Mouse (Mus musculus) heart, embryonic 10.5 days (tissue): ENCODE results near the gene Herc4. TPM values are rescaled to one million over a fixed set of nuclear protein-coding genes. Genes with fewer than 3 reads are reported as not detected.
A peak's percentile ranks its signal among the peaks of the same experiment; 100 is the strongest.

Experiments
- DNase-seq: peaks from one replicate; pipeline ENCODE4 v3.0.0-alpha.2; 2017; ENCODE audit warnings: low spot score
- H3K27ac ChIP-seq: fragments of 300-500 bp; sonication (generic); 2 replicates; pipeline ENCODE4 v1.5.1; 2016; ENCODE audit warnings: mild to moderate bottlenecking
- H3K27me3 ChIP-seq: fragments of 300-500 bp; sonication (generic); 2 replicates; pipeline ENCODE4 v1.6.1; 2016; ENCODE audit warnings: mild to moderate bottlenecking; ENCODE audit not compliant: poor library complexity, insufficient read depth, severe bottlenecking
- H3K36me3 ChIP-seq: fragments of 300-500 bp; sonication (generic); 2 replicates; pipeline ENCODE4 v1.6.1; 2016; ENCODE audit warnings: mild to moderate bottlenecking, moderate library complexity
- H3K4me1 ChIP-seq: fragments of 300-500 bp; sonication (generic); 2 replicates; pipeline ENCODE4 v1.6.1; 2016; ENCODE audit warnings: mild to moderate bottlenecking
- H3K4me3 ChIP-seq: fragments of 300-500 bp; sonication (generic); 2 replicates; pipeline ENCODE4 v1.5.1; 2016; ENCODE audit warnings: mild to moderate bottlenecking, moderate library complexity
- H3K9me3 ChIP-seq: fragments of 300-500 bp; sonication (generic); 2 replicates; pipeline ENCODE4 v1.6.1; 2016; ENCODE audit warnings: mild to moderate bottlenecking, moderate library complexity
- WGBS: fragments of 180-500 bp; shearing (Covaris S2); methylation state at CpG from one replicate; pipeline ENCODE4 v1.1.7; 2016; 5-methylcytosine and 5-hydroxymethylcytosine counted together
- polyA plus RNA-seq: library from polyadenylated mRNA; unstranded; fragments of >200 nt; fragmentation: Nextera tagmentation; extraction: Ambion mirVana; gene quantifications from 2 replicates; pipeline ENCODE4 v1.2.1, GENCODE M21; 2016

The Herc4 gene
- polyA plus RNA-seq, 1 experiment from 2014 or later, result 38.4 TPM

GRCm38 (mm10) chr10:63236663-63237062 lies 6.9 kb upstream of the Herc4 start:
- 93% methylated on average over 6 of the region's 6 CpGs for WGBS
- Histone ChIP-seq H3K9me3 (no peaks in the 10 kb centered on the region), H3K27me3 (no peaks in the 10 kb centered on the region), H3K4me3 (no peak overlapping the region), H3K27ac (no peak overlapping the region), H3K4me1 (no peaks in the 10 kb centered on the region), H3K36me3 (no peaks in the 10 kb centered on the region)
- no peak for DNase-seq

GRCm38 (mm10) chr10:63237206-63237605 lies 6.4 kb upstream of the Herc4 start:
- Histone ChIP-seq H3K27me3 (no peaks in the 10 kb centered on the region), H3K27ac (no peak overlapping the region), H3K4me3 (no peak overlapping the region), H3K9me3 (no peaks in the 10 kb centered on the region), H3K4me1 (no peaks in the 10 kb centered on the region), H3K36me3 (no peaks in the 10 kb centered on the region)
- DNase-seq, result no peak
- 87% methylated on average over 2 of the region's 2 CpGs for WGBS

GRCm38 (mm10) chr10:63238090-63238489 lies 5.5 kb upstream of the Herc4 start:
- DNase-seq, result no peak
- Histone ChIP-seq H3K9me3 (no peaks in the 10 kb centered on the region), H3K27ac (no peak overlapping the region), H3K27me3 (no peaks in the 10 kb centered on the region), H3K4me3 (no peak overlapping the region), H3K36me3 (no peaks in the 10 kb centered on the region), H3K4me1 (0 out of 2 replicates have a peak, but pooled peaks cover 7% of the 10 kb centered on the region)
- WGBS, result 69% methylated on average over 4 of the region's 4 CpGs

GRCm38 (mm10) chr10:63239848-63240247 lies 3.8 kb upstream of the Herc4 start:
- H3K27ac ChIP-seq, result no peak overlapping the region
- 68% methylated on average over 2 of the region's 2 CpGs for WGBS
- 0 out of 2 replicates have a peak, but pooled peaks cover 7% of the 10 kb centered on the region for H3K4me1 ChIP-seq
- H3K4me3 ChIP-seq, result no peak overlapping the region
- no peaks in the 10 kb centered on the region for H3K9me3 ChIP-seq
- H3K36me3 ChIP-seq, result no peaks in the 10 kb centered on the region
- DNase-seq, result no peak
- H3K27me3 ChIP-seq, result no peaks in the 10 kb centered on the region

- H3K36me3 ChIP-seq, result peaks cover 6% of the 10 kb centered on the region; the same call in 1 of the 2 replicates
- H3K4me3 ChIP-seq, result no peak overlapping the region
- 73% methylated on average over 2 of the region's 2 CpGs for WGBS
- DNase-seq, result no peak
- H3K27ac ChIP-seq, result no peak overlapping the region
- H3K27me3 ChIP-seq, result no peaks in the 10 kb centered on the region
- H3K4me1 ChIP-seq, result 0 out of 2 replicates have a peak, but pooled peaks cover 7% of the 10 kb centered on the region
- H3K9me3 ChIP-seq, result no peaks in the 10 kb centered on the region
These were observed 2.7 kb upstream of the Herc4 start for GRCm38 (mm10) chr10:63240868-63241271.

- peaks cover 9% of the 10 kb centered on the region; the same call in 1 of the 2 replicates for H3K36me3 ChIP-seq
- no peaks in the 10 kb centered on the region for H3K27me3 ChIP-seq
- peak overlapping the region; percentile 81 for H3K4me3 ChIP-seq
- peak overlapping the region; percentile 93; the same call in 1 of the 2 replicates for H3K27ac ChIP-seq
- no peaks in the 10 kb centered on the region for H3K9me3 ChIP-seq
- WGBS, result 25% methylated on average over 12 of the region's 12 CpGs
- DNase-seq, result no peak
- 0 out of 2 replicates have a peak, but pooled peaks cover 7% of the 10 kb centered on the region for H3K4me1 ChIP-seq
These were observed 693 bp upstream of the Herc4 start for GRCm38 (mm10) chr10:63242798-63243435.

GRCm38 (mm10) chr10:63244055-63244671 lies 553 bp downstream of the Herc4 start:
- Histone ChIP-seq H3K9me3 (no peaks in the 10 kb centered on the region), H3K27me3 (no peaks in the 10 kb centered on the region), H3K4me1 (0 out of 2 replicates have a peak, but pooled peaks cover 7% of the 10 kb centered on the region), H3K4me3 (peak overlapping the region; percentile 81), H3K36me3 (peaks cover 9% of the 10 kb centered on the region; the same call in 1 of the 2 replicates), H3K27ac (peak overlapping the region; percentile 93)
- under 1% methylated on average over 41 of the region's 41 CpGs for WGBS
- peak; percentile 86 for DNase-seq

GRCm38 (mm10) chr10:63244746-63245145 lies 1.1 kb downstream of the Herc4 start:
- Histone ChIP-seq H3K4me1 (0 out of 2 replicates have a peak, but pooled peaks cover 7% of the 10 kb centered on the region), H3K9me3 (no peaks in the 10 kb centered on the region), H3K27me3 (no peaks in the 10 kb centered on the region), H3K36me3 (peaks cover 11% of the 10 kb centered on the region; the same call in 1 of the 2 replicates), H3K27ac (peak overlapping the region; percentile 93), H3K4me3 (peak overlapping the region; percentile 81)
- DNase-seq, result no peak
- WGBS, result 16% methylated on average over 5 of the region's 5 CpGs

- H3K4me1 ChIP-seq, result 0 out of 2 replicates have a peak, but pooled peaks cover 7% of the 10 kb centered on the region
- 91% methylated on average over 3 of the region's 3 CpGs for WGBS
- H3K27ac ChIP-seq, result no peak overlapping the region
- peaks cover 22% of the 10 kb centered on the region; the same call in 1 of the 2 replicates for H3K36me3 ChIP-seq
- no peaks in the 10 kb centered on the region for H3K9me3 ChIP-seq
- H3K4me3 ChIP-seq, result no peak overlapping the region
- H3K27me3 ChIP-seq, result no peaks in the 10 kb centered on the region
- no peak for DNase-seq
These were observed 2.2 kb downstream of the Herc4 start for GRCm38 (mm10) chr10:63245846-63246245.

- Histone ChIP-seq H3K9me3 (no peaks in the 10 kb centered on the region), H3K27me3 (no peaks in the 10 kb centered on the region), H3K4me1 (0 out of 2 replicates have a peak, but pooled peaks cover 6% of the 10 kb centered on the region), H3K4me3 (no peak overlapping the region), H3K27ac (no peak overlapping the region), H3K36me3 (peaks cover 28% of the 10 kb centered on the region)
- 91% methylated on average over 7 of the region's 7 CpGs for WGBS
- DNase-seq, result no peak
These were observed 3.8 kb downstream of the Herc4 start for GRCm38 (mm10) chr10:63247457-63247856.

GRCm38 (mm10) chr10:63248421-63248820 lies 4.8 kb downstream of the Herc4 start:
- H3K4me1 ChIP-seq, result no peaks in the 10 kb centered on the region

GRCm38 (mm10) chr10:63258696-63259095 lies 15.1 kb downstream of the Herc4 start:
- peaks cover 11% of the 10 kb centered on the region for H3K4me1 ChIP-seq
- H3K4me3 ChIP-seq, result no peak overlapping the region
- DNase-seq, result no peak
- WGBS, result 79% methylated on average over 3 of the region's 3 CpGs
- H3K9me3 ChIP-seq, result no peaks in the 10 kb centered on the region
- peak overlapping the region; percentile 25; the same call in 1 of the 2 replicates for H3K27ac ChIP-seq
- H3K36me3 ChIP-seq, result peaks cover 12% of the 10 kb centered on the region; the same call in 1 of the 2 replicates
- H3K27me3 ChIP-seq, result no peaks in the 10 kb centered on the region

More at GRCm38 (mm10) chr10:63248421-63248820, 4.8 kb downstream of the Herc4 start:
- Histone ChIP-seq H3K9me3 (no peaks in the 10 kb centered on the region), H3K27ac (no peak overlapping the region), H3K36me3 (peaks cover 37% of the 10 kb centered on the region), H3K4me3 (no peak overlapping the region), H3K27me3 (no peaks in the 10 kb centered on the region)
- 94% methylated on average over 6 of the region's 6 CpGs for WGBS
- DNase-seq, result no peak

GRCm38 (mm10) chr10:63259340-63259739 lies 15.7 kb downstream of the Herc4 start:
- no peaks in the 10 kb centered on the region for H3K27me3 ChIP-seq
- 66% methylated on average over 3 of the region's 3 CpGs for WGBS

More at GRCm38 (mm10) chr10:63259340-63259739, 15.7 kb downstream of the Herc4 start:
- Histone ChIP-seq H3K4me3 (no peak overlapping the region), H3K4me1 (peaks cover 11% of the 10 kb centered on the region), H3K36me3 (peaks cover 16% of the 10 kb centered on the region), H3K9me3 (no peaks in the 10 kb centered on the region), H3K27ac (0 out of 2 replicates have a peak overlapping the region, but pooled peaks have one; percentile 25)
- DNase-seq, result no peak
